Mouse (Mus musculus) frontal cortex, adult (tissue): ENCODE measurements around the gene Gm3424.
"Not testable (repeated sequence)": the region's sequence is repeated elsewhere in the genome, so short reads cannot be mapped to it uniquely, and the experiment has no call there.

ENCODE experiments used
- ATAC-seq: cut with Nextera tagmentation; 2 replicates; pipeline ENCODE4 v1.9.2; 2017; ENCODE audit warnings: mild to moderate bottlenecking, moderate library complexity, mixed read lengths; ENCODE audit not compliant: low TSS enrichment

The Gm3424 gene

GRCm38 (mm10) chr14:5830229-5830628 lies at the start of gene Gm3424:
TSS of gene Gm3424 (minus strand) at chr14:5830329.
- ATAC-seq, result not testable (repeated sequence)

GRCm38 (mm10) chr14:5879791-5880190 lies 49.7 kb upstream of the Gm3424 start:
- not testable (repeated sequence) for ATAC-seq

GRCm38 (mm10) chr14:5879136-5879535 lies 49.0 kb upstream of the Gm3424 start:
- not testable (repeated sequence) for ATAC-seq

- ATAC-seq, result not testable (repeated sequence)
These were observed 25.8 kb upstream of the Gm3424 start for GRCm38 (mm10) chr14:5855911-5856310.

- not testable (repeated sequence) for ATAC-seq
These were observed 17.3 kb downstream of the Gm3424 start for GRCm38 (mm10) chr14:5812699-5813356.

- not testable (repeated sequence) for ATAC-seq
These were observed 22.2 kb downstream of the Gm3424 start, which contains the start of gene Gm3383 for GRCm38 (mm10) chr14:5807882-5808281. TSS of gene Gm3383 (minus strand) at chr14:5807982.
